In the genomic region with DNA sequence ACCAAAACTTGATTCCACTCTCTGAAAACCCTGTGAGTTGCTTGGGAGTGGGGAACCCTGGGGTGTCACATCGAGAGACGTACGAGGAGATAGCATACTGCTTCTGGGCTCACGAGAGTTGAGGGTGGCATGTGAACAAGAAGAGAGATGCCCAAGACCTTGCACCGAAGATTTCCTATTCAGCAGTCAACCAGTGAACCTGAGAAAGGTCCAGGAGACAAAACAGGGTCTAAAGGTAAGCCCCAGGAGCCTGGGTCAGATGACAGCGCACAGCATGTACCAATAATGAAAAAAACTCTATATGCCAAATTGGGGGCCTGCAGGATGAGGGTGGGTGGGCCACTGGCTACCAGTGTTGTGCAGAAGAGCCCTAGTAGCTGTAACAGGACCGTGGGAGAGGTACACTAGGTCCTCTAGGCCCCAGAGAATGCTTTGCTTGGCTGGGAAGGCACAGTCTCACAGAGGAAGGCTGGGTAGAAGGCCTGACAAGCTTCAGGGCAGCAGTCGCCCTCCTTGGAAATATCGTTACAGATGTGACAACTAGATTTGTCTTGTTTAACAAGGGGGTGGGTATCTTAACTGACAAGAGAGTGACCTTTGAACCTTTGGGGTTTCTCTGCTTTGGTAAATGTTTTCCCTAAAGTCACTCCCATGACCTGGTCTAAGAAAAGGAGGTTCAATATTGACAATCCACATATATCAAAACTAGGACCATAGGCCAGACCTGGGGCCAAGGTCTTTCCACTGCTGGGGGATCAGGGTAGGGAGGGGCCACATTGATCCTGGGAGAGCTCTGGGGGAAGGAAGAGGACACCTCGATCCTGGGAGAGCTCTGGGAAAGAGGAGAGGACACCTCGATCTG, we compare ENCODE assay signal across 23 mouse cellular contexts.
A peak's percentile ranks its signal among the peaks of the same experiment; 100 is the strongest.
DNase-seq lines count a peak whose midpoint lies in the region; ATAC-seq and TF ChIP-seq lines count a peak whose summit lies in the region.
"Had no signal": no experiment of that assay in that cellular context is flagged by ENCODE, and none has a peak within 500 bp of the region (broad histone marks: within the 10 kb centered on the region; RNA-seq: fewer than 3 reads in every experiment).

No protein-coding gene starts in this region.

- no peak for TF ChIP-seq CTCF in liver, adult 2 months (IDR thresholded peaks at IDR 0.05; ENCODE audit: low read depth, low read length)
- no peak for TF ChIP-seq CTCF in stomach, postnatal 0 days (IDR thresholded peaks at IDR 0.05; ENCODE audit: low read depth)

- H3K36me3 ChIP-seq in kidney, embryonic 16.5 days (ENCODE audit: insufficient read depth, low read length), result no peaks in the 10 kb centered on the region
- H3K36me3 ChIP-seq in liver, adult 2 months (ENCODE audit: control insufficient read depth, insufficient read depth, low read length), result no peaks in the 10 kb centered on the region
- no peaks in the 10 kb centered on the region for H3K36me3 ChIP-seq in liver, embryonic 15.5 days (replicated peaks)
- H3K36me3 ChIP-seq in stomach, postnatal 0 days (ENCODE audit: control insufficient read depth, insufficient read depth, low read length), result no peaks in the 10 kb centered on the region
- H3K36me3 ChIP-seq: embryonic facial prominence, embryonic 12.5 days; forebrain, embryonic 12.5 days; heart, embryonic 15.5 days; hindbrain, embryonic 13.5 days; limb, embryonic 15.5 days; midbrain, embryonic 15.5 days; neural tube, embryonic 13.5 days had no signal

- H3K79me2 ChIP-seq in liver, adult 2 months (ENCODE audit: control insufficient read depth, insufficient read depth, low read length), result no peaks in the 10 kb centered on the region

- H3K4me3 ChIP-seq in kidney, embryonic 16.5 days (ENCODE audit: low read length), result no peak overlapping the region
- no peak overlapping the region for H3K4me3 ChIP-seq in liver, adult 2 months (ENCODE audit: insufficient read depth, low read depth, low read length)
- no peak overlapping the region for H3K4me3 ChIP-seq in liver, embryonic 15.5 days (replicated peaks)
- no peak overlapping the region for H3K4me3 ChIP-seq in stomach, postnatal 0 days (ENCODE audit: low read depth, low read length)
- H3K4me3 ChIP-seq: embryonic facial prominence, embryonic 12.5 days; forebrain, embryonic 12.5 days; heart, embryonic 15.5 days; hindbrain, embryonic 13.5 days; layer of hippocampus, adult 2 months; limb, embryonic 15.5 days; midbrain, embryonic 15.5 days; neural tube, embryonic 13.5 days had no signal

- H3K4me1 ChIP-seq in kidney, embryonic 16.5 days (ENCODE audit: insufficient read depth, low read length), result peaks cover 17% of the 10 kb centered on the region; the same call in 1 of the 2 replicates
- peaks cover 3% of the 10 kb centered on the region for H3K4me1 ChIP-seq in liver, adult 2 months (ENCODE audit: control insufficient read depth, insufficient read depth, low read length)
- H3K4me1 ChIP-seq in liver, embryonic 15.5 days (replicated peaks), result peaks cover 13% of the 10 kb centered on the region
- H3K4me1 ChIP-seq in stomach, postnatal 0 days (replicated peaks; ENCODE audit: control insufficient read depth, insufficient read depth), result no peaks in the 10 kb centered on the region
- H3K4me1 ChIP-seq: embryonic facial prominence, embryonic 12.5 days; forebrain, embryonic 12.5 days; neural tube, embryonic 13.5 days had no signal

- ATAC-seq in kidney, embryonic 16.5 days (ENCODE audit: low FRiP score, low TSS enrichment), result no peak
- ATAC-seq in liver, embryonic 15.5 days (ENCODE audit: insufficient read depth), result peak; percentile 75
- peak; percentile 24 for ATAC-seq in stomach, postnatal 0 days (ENCODE audit: low FRiP score, low TSS enrichment)
- ATAC-seq: inflammation-experienced regulatory T-cells, adult 6 months; lung, postnatal 0 days; midbrain, embryonic 15.5 days had no signal

- no peak for TF ChIP-seq POLR2A in liver, adult 2 months (IDR thresholded peaks at IDR 0.05; ENCODE audit: extremely low read depth, insufficient read depth, low read length)

- H3K9me3 ChIP-seq in kidney, embryonic 16.5 days (ENCODE audit: low read length), result 0 out of 2 replicates have a peak, but pooled peaks cover 3% of the 10 kb centered on the region
- H3K9me3 ChIP-seq in liver, embryonic 15.5 days (replicated peaks), result no peaks in the 10 kb centered on the region
- H3K9me3 ChIP-seq in stomach, postnatal 0 days (ENCODE audit: control insufficient read depth, low read length), result no peaks in the 10 kb centered on the region
- H3K9me3 ChIP-seq: embryonic facial prominence, embryonic 12.5 days; forebrain, embryonic 12.5 days; heart, embryonic 15.5 days; hindbrain, embryonic 13.5 days; limb, embryonic 15.5 days; midbrain, embryonic 15.5 days; neural tube, embryonic 13.5 days had no signal

- no peak overlapping the region for H3K4me2 ChIP-seq in kidney, embryonic 16.5 days (replicated peaks; ENCODE audit: low read depth, low read length)
- H3K4me2 ChIP-seq in liver, embryonic 15.5 days, result no peak overlapping the region
- H3K4me2 ChIP-seq in stomach, postnatal 0 days (replicated peaks; ENCODE audit: low read depth), result no peak overlapping the region
- H3K4me2 ChIP-seq: embryonic facial prominence, embryonic 12.5 days; forebrain, embryonic 12.5 days; heart, embryonic 15.5 days; hindbrain, embryonic 13.5 days; limb, embryonic 15.5 days; midbrain, embryonic 15.5 days; neural tube, embryonic 13.5 days had no signal

- TF ChIP-seq EP300 in stomach, postnatal 0 days (optimal IDR thresholded peaks at IDR 0.05), result no peak

- no peak overlapping the region for H3K9ac ChIP-seq in kidney, embryonic 16.5 days (replicated peaks; ENCODE audit: low read length)
- H3K9ac ChIP-seq in liver, adult 2 months (ENCODE audit: low read depth, low read length), result no peak overlapping the region
- no peak overlapping the region for H3K9ac ChIP-seq in liver, embryonic 15.5 days
- no peak overlapping the region for H3K9ac ChIP-seq in stomach, postnatal 0 days (ENCODE audit: low read length)
- H3K9ac ChIP-seq: embryonic facial prominence, embryonic 12.5 days; forebrain, embryonic 12.5 days; heart, embryonic 15.5 days; hindbrain, embryonic 13.5 days; limb, embryonic 15.5 days; midbrain, embryonic 15.5 days; neural tube, embryonic 13.5 days had no signal

- no peak overlapping the region for H3K27ac ChIP-seq in kidney, embryonic 16.5 days (ENCODE audit: low read length)
- H3K27ac ChIP-seq in liver, adult 2 months (replicated peaks; ENCODE audit: insufficient read depth, low read depth, low read length), result no peak overlapping the region
- peak overlapping the region; percentile 41; the same call in 1 of the 2 replicates for H3K27ac ChIP-seq in liver, embryonic 15.5 days (replicated peaks)
- peak overlapping the region; percentile 30; the same call in 1 of the 2 replicates for H3K27ac ChIP-seq in stomach, postnatal 0 days (replicated peaks)
- H3K27ac ChIP-seq: embryonic facial prominence, embryonic 12.5 days; forebrain, embryonic 12.5 days; heart, embryonic 15.5 days; hindbrain, embryonic 13.5 days; layer of hippocampus, adult 2 months; limb, embryonic 15.5 days; macrophage; midbrain, embryonic 15.5 days; neural tube, embryonic 13.5 days had no signal

- peak; percentile 82 for DNase-seq in kidney, adult 9 months
- peak; percentile 62 for DNase-seq in liver, adult 2 months (ENCODE audit: extremely low read depth, low read depth, low spot score)
- DNase-seq in stomach, postnatal 0 days (ENCODE audit: low spot score), result peak; percentile 33
- DNase-seq in left cerebral cortex, adult 18-20 months (ENCODE audit: low spot score in 2 of 2), result no peak
- no peak for DNase-seq in gastrocnemius, adult 18-20 months (ENCODE audit: low spot score)
- DNase-seq: adrenal gland, adult 8-10 months; cerebellum, adult 18-20 months; cerebellum, postnatal 14 days; heart, postnatal 36 days; thymus, adult 2 months had no signal

- 78% methylated on average over 11 of the region's 11 CpGs for WGBS in kidney, embryonic 16.5 days
- 67% methylated on average over 11 of the region's 11 CpGs for WGBS in liver, adult 2 months
- WGBS in liver, embryonic 15.5 days (ENCODE audit: insufficient replicate concordance), result 63% methylated on average over 11 of the region's 11 CpGs
- WGBS in stomach, postnatal 0 days, result 71% methylated on average over 11 of the region's 11 CpGs

- H3K27me3 ChIP-seq in kidney, embryonic 16.5 days (ENCODE audit: insufficient read depth, low read length), result no peaks in the 10 kb centered on the region
- H3K27me3 ChIP-seq in liver, adult 2 months (ENCODE audit: control insufficient read depth, insufficient read depth, low read length), result no peaks in the 10 kb centered on the region
- H3K27me3 ChIP-seq in liver, embryonic 15.5 days, result no peaks in the 10 kb centered on the region
- no peaks in the 10 kb centered on the region for H3K27me3 ChIP-seq in stomach, postnatal 0 days (ENCODE audit: control insufficient read depth, insufficient read depth, low read length)
- H3K27me3 ChIP-seq: embryonic facial prominence, embryonic 12.5 days; forebrain, embryonic 12.5 days; heart, embryonic 15.5 days; hindbrain, embryonic 13.5 days; limb, embryonic 15.5 days; midbrain, embryonic 15.5 days; neural tube, embryonic 13.5 days had no signal

Comparison
In these comparisons a context has a peak if more than half of its experiments do, and no peak if none do; other contexts are left out.
1. H3K27ac ChIP-seq: peak in liver, embryonic 15.5 days (single experiment) and stomach, postnatal 0 days (single experiment); none in kidney, embryonic 16.5 days (single experiment) and liver, adult 2 months (single experiment).
2. DNase-seq: peak in kidney, adult 9 months (single experiment), liver, adult 2 months (single experiment) and stomach, postnatal 0 days (single experiment); none in left cerebral cortex, adult 18-20 months (0 of 2) and gastrocnemius, adult 18-20 months (single experiment).